ENCODE assay signal across 8 mouse cellular contexts in genomic region chr9:78006209-78007001, GRCm38 (mm10). TPM values are rescaled to one million over a fixed set of nuclear protein-coding genes. Genes with fewer than 3 reads are reported as not detected.
DNase-seq lines count a peak whose midpoint lies in the region; ATAC-seq and TF ChIP-seq lines count a peak whose summit lies in the region.

No protein-coding gene starts in this region.

- ATAC-seq in G1E (ENCODE audit: extremely low read depth, insufficient number of reproducible peaks, low FRiP score, poor library complexity, severe bottlenecking), result no peak
- ATAC-seq in forebrain, embryonic 16.5 days, result peak; percentile 83

- no peak for TF ChIP-seq CTCF in G1E (IDR thresholded peaks at IDR 0.05; ENCODE audit: low read depth, low read length)
- peak; percentile 77 for TF ChIP-seq CTCF in olfactory bulb, adult 2 months (IDR thresholded peaks at IDR 0.05; ENCODE audit: insufficient read depth, low read depth, low read length)
- peak; percentile 89 for TF ChIP-seq CTCF in thymus, adult 2 months (IDR thresholded peaks at IDR 0.05; ENCODE audit: borderline replicate concordance, control insufficient read depth, extremely low read depth, insufficient read depth, low read length, poor library complexity)

- no peak overlapping the region for H3K9ac ChIP-seq in forebrain, embryonic 16.5 days (replicated peaks; ENCODE audit: low read depth, low read length)

- peak; percentile 44 for DNase-seq in G1E (ENCODE audit: low spot score)
- DNase-seq in cerebellum, adult 11-12 months, result peak; percentile 68
- DNase-seq in heart, postnatal 36 days, result peak; percentile 87 to 90
- DNase-seq in layer of hippocampus, adult 18-20 months (ENCODE audit: low spot score in 2 of 2), result peak; percentile 44 to 80
- peak; percentile 85 to 91 for DNase-seq in lung, adult 18-20 months
- DNase-seq in thymus, adult 2 months, result peak; percentile 72

- no peak overlapping the region for H3K4me3 ChIP-seq in G1E (ENCODE audit: low read depth, low read length)
- no peak overlapping the region for H3K4me3 ChIP-seq in forebrain, embryonic 16.5 days (replicated peaks; ENCODE audit: low read length)
- no peak overlapping the region for H3K4me3 ChIP-seq in olfactory bulb, adult 2 months (ENCODE audit: insufficient read depth, low read depth, low read length)
- H3K4me3 ChIP-seq in thymus, adult 2 months (ENCODE audit: control insufficient read depth, insufficient read depth, low read length), result no peak overlapping the region

- peaks cover 35% of the 10 kb centered on the region for H3K27me3 ChIP-seq in G1E (ENCODE audit: insufficient read depth, low read length)
- H3K27me3 ChIP-seq in forebrain, embryonic 16.5 days (replicated peaks; ENCODE audit: control insufficient read depth, insufficient read depth, low read length), result no peaks in the 10 kb centered on the region
- no peaks in the 10 kb centered on the region for H3K27me3 ChIP-seq in thymus, adult 2 months (ENCODE audit: control insufficient read depth, insufficient read depth, low read length)

- WGBS in forebrain, embryonic 16.5 days, result 55% methylated on average over 19 of the region's 19 CpGs
- WGBS in olfactory bulb, adult 2 months, result 52% methylated on average over 19 of the region's 19 CpGs
- 49% methylated on average over 19 of the region's 19 CpGs for WGBS in thymus, adult 2 months

- H3K36me3 ChIP-seq in G1E (replicated peaks), result no peaks in the 10 kb centered on the region
- no peaks in the 10 kb centered on the region for H3K36me3 ChIP-seq in forebrain, embryonic 16.5 days (ENCODE audit: control insufficient read depth, insufficient read depth)
- H3K36me3 ChIP-seq in thymus, adult 2 months (ENCODE audit: control insufficient read depth, insufficient read depth, low read length), result no peaks in the 10 kb centered on the region

- intact Hi-C loops in heart, postnatal 36 days (cut with DNase I), result loop anchor here (1.0 to 2.0 kb wide), 4 partner anchors 18 to 204 kb away; no protein-coding TSS in a partner anchor

- no peak overlapping the region for H3K27ac ChIP-seq in forebrain, embryonic 16.5 days (ENCODE audit: low read length)
- H3K27ac ChIP-seq in olfactory bulb, adult 2 months (ENCODE audit: insufficient read depth, low read depth, low read length), result no peak overlapping the region
- H3K27ac ChIP-seq in thymus, adult 2 months (ENCODE audit: control insufficient read depth, insufficient read depth, low read length), result no peak overlapping the region

- no peak for TF ChIP-seq POLR2A in olfactory bulb, adult 2 months (IDR thresholded peaks at IDR 0.05; ENCODE audit: insufficient read depth, low read depth, low read length)
- no peak for TF ChIP-seq POLR2A in thymus, adult 2 months (IDR thresholded peaks at IDR 0.05; ENCODE audit: control insufficient read depth, extremely low read depth, insufficient read depth, low read length, poor library complexity)

- no peak overlapping the region for H3K4me2 ChIP-seq in forebrain, embryonic 16.5 days (ENCODE audit: low read length)

- H3K9me3 ChIP-seq in G1E (replicated peaks), result no peaks in the 10 kb centered on the region
- no peaks in the 10 kb centered on the region for H3K9me3 ChIP-seq in forebrain, embryonic 16.5 days (ENCODE audit: control insufficient read depth, low read length)

- H3K4me1 ChIP-seq in G1E (ENCODE audit: insufficient read depth, low read depth, low read length), result peaks cover 28% of the 10 kb centered on the region
- H3K4me1 ChIP-seq in forebrain, embryonic 16.5 days (replicated peaks; ENCODE audit: control insufficient read depth, insufficient read depth, low read length), result no peaks in the 10 kb centered on the region
- H3K4me1 ChIP-seq in olfactory bulb, adult 2 months (ENCODE audit: control insufficient read depth, insufficient read depth, low read length), result peaks cover 6% of the 10 kb centered on the region
- H3K4me1 ChIP-seq in thymus, adult 2 months (replicated peaks; ENCODE audit: control insufficient read depth, insufficient read depth, low read length), result no peaks in the 10 kb centered on the region; the same call in 1 of the 2 replicates

RNA-seq across cellular contexts. Expression of gene Gcm1, which starts 45.3 kb away (rescaled TPM):
- not detected in 2 replicates for total RNA-seq in G1E (2014; fragmentation: Nextera tagmentation)
- total RNA-seq in G1E (2017), result 0.05 TPM in 1 of 2 replicates, not detected in the other
- polyA plus RNA-seq in G1E (2012), result not detected in 2 replicates
- not detected in 2 replicates for polyA plus RNA-seq in forebrain, embryonic 16.5 days (2015; fragmentation: Nextera tagmentation; extraction: Ambion mirVana)
- not detected for total RNA-seq in heart, postnatal 36 days (2021)
- total RNA-seq in layer of hippocampus, adult 18-20 months (2021), result not detected
- polyA plus RNA-seq in olfactory bulb, adult 2 months (2012; ENCODE audit: insufficient read depth, insufficient read length, low replicate concordance, missing spikeins), result not detected in 2 replicates
- 0.20 TPM in 1 of 2 replicates, not detected in the other for polyA plus RNA-seq in thymus, adult 2 months (2012; rRNA removed)
